16 mouse cellular contexts compared by ENCODE assay signal in genomic region chr16:74675586-74675985, GRCm38 (mm10).
"Had no signal": no experiment of that assay in that cellular context is flagged by ENCODE, and none has a peak within 500 bp of the region (broad histone marks: within the 10 kb centered on the region; RNA-seq: fewer than 3 reads in every experiment).

No protein-coding gene starts in this region.

- H3K9me3 ChIP-seq: neural tube, embryonic 12.5 days; neural tube, embryonic 13.5 days; neural tube, embryonic 15.5 days; stomach, embryonic 15.5 days had no signal

- H3K36me3 ChIP-seq: neural tube, embryonic 12.5 days; neural tube, embryonic 13.5 days; neural tube, embryonic 15.5 days; stomach, embryonic 15.5 days had no signal

- H3K4me1 ChIP-seq: neural tube, embryonic 12.5 days; neural tube, embryonic 13.5 days; neural tube, embryonic 15.5 days; stomach, embryonic 15.5 days had no signal

- H3K27ac ChIP-seq: neural tube, embryonic 12.5 days; neural tube, embryonic 13.5 days; neural tube, embryonic 15.5 days; stomach, embryonic 15.5 days; stomach, postnatal 0 days had no signal

- H3K9ac ChIP-seq: neural tube, embryonic 12.5 days; neural tube, embryonic 13.5 days; neural tube, embryonic 15.5 days; stomach, embryonic 15.5 days had no signal

- DNase-seq: right cerebral cortex, adult 18-20 months; right cerebral cortex, postnatal 14 days; right cerebral cortex, postnatal 25 days; right cerebral cortex, postnatal 4 days; spleen, adult 18-20 months; thymus, adult 18-20 months; thymus, adult 2 months; thymus, postnatal 14 days; thymus, postnatal 25 days; thymus, postnatal 36 days; thymus, postnatal 4 days had no signal

- H3K4me3 ChIP-seq: neural tube, embryonic 12.5 days; neural tube, embryonic 13.5 days; neural tube, embryonic 15.5 days; stomach, embryonic 15.5 days had no signal

- H3K4me2 ChIP-seq: neural tube, embryonic 12.5 days; neural tube, embryonic 13.5 days; neural tube, embryonic 15.5 days; stomach, embryonic 15.5 days had no signal

- H3K27me3 ChIP-seq: neural tube, embryonic 12.5 days; neural tube, embryonic 13.5 days; neural tube, embryonic 15.5 days; stomach, embryonic 15.5 days had no signal
